Mouse (Mus musculus) hindbrain, embryonic 11.5 days (tissue): ENCODE measurements at regions not wholly inside any gene's neighbourhood (a gene's known extent, or its start where the extent isn't known, plus 50 kb on each side); places are given as distances from the start of the nearest gene placed in this dataset.

Experiments used
- ATAC-seq: fragments of 200-750 bp; cut with Nextera tagmentation; 2 replicates; pipeline ENCODE4 v1.8.0; 2017; ENCODE audit warnings: mild to moderate bottlenecking, moderate TSS enrichment, moderate library complexity; ENCODE audit not compliant: low FRiP score
- DNase-seq: peaks from one replicate; pipeline ENCODE4 v3.0.0-alpha.2; 2015; ENCODE audit warnings: low spot score
- H3K27ac ChIP-seq: fragments of 300-500 bp; sonication (generic); 2 replicates; pipeline ENCODE4 v1.5.1; 2014; ENCODE audit warnings: mild to moderate bottlenecking, low read depth, low read length
- H3K27me3 ChIP-seq: fragments of 300-500 bp; sonication (generic); 2 replicates; pipeline ENCODE4 v1.6.1; 2014; ENCODE audit warnings: mild to moderate bottlenecking, low read length, moderate library complexity, mixed read lengths; ENCODE audit not compliant: control insufficient read depth, insufficient read depth
- H3K36me3 ChIP-seq: fragments of 300-500 bp; sonication (generic); 2 replicates; pipeline ENCODE4 v1.6.1; 2014; ENCODE audit warnings: mild to moderate bottlenecking, low read length, moderate library complexity, mixed read lengths; ENCODE audit not compliant: control insufficient read depth, insufficient read depth
- H3K4me1 ChIP-seq: fragments of 300-500 bp; sonication (generic); replicated peaks from 2 replicates; pipeline ENCODE4 v1.6.1; 2014; ENCODE audit warnings: low read length, mixed read lengths; ENCODE audit not compliant: control insufficient read depth, insufficient read depth
- H3K4me2 ChIP-seq: fragments of 300-500 bp; sonication (generic); replicated peaks from 2 replicates; pipeline ENCODE4 v1.6.1; 2014; ENCODE audit warnings: mild to moderate bottlenecking, low read depth, low read length
- H3K4me3 ChIP-seq: fragments of 300-500 bp; sonication (generic); 2 replicates; pipeline ENCODE4 v1.5.1; 2014; ENCODE audit warnings: low read depth, low read length
- H3K9ac ChIP-seq: fragments of 300-500 bp; sonication (generic); 2 replicates; pipeline ENCODE4 v1.6.1; 2014; ENCODE audit warnings: low read depth, low read length
- H3K9me3 ChIP-seq: fragments of 300-500 bp; sonication (generic); 2 replicates; pipeline ENCODE4 v1.6.1; 2016; ENCODE audit warnings: low read length; ENCODE audit not compliant: control insufficient read depth
- WGBS: fragments of 180-500 bp; shearing (Covaris S2); extraction: QIAGEN DNeasy Blood & Tissue Kit; methylation state at CpG from one replicate; pipeline ENCODE4 v1.1.7; 2014; 5-methylcytosine and 5-hydroxymethylcytosine counted together

DNA sequence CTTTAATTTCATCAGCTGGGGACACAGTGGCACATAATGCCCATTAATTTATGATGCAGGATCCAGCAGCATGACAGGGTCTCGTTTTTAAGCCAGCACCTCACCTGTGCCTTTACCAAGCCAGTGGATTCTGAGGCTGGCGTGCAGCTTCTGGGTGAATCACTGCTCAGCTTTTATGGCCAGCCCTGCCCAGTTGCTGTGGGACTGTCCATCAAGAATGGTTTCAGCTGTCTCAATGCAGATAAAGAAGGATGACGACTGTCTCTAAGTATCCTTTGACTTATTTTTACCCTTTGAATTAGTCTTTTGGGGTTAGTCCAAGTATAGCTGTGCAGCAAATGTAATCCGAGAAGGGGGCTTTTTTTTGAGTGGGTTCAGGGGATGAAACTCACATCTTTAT, 167.3 kb upstream of the Bcor start:
- no peak overlapping the region for H3K9ac ChIP-seq
- no peak overlapping the region for H3K4me2 ChIP-seq
- H3K9me3 ChIP-seq = no peaks in the 10 kb centered on the region
- DNase-seq (no peak), ATAC-seq (no peak)
- 75% methylated on average over 4 of the region's 4 CpGs for whole genome bisulfite sequencing
- no peak overlapping the region for H3K27ac ChIP-seq
- no peaks in the 10 kb centered on the region for H3K36me3 ChIP-seq
- no peak overlapping the region for H3K4me3 ChIP-seq
- no peaks in the 10 kb centered on the region for H3K4me1 ChIP-seq
- H3K27me3 ChIP-seq = no peaks in the 10 kb centered on the region

GRCm38 (mm10) chrX:12340561-12340960, 180.4 kb upstream of the Bcor start:
- H3K27me3 ChIP-seq = no peaks in the 10 kb centered on the region
- no peak overlapping the region for H3K9ac ChIP-seq
- ATAC-seq (no peak), DNase-seq (no peak)
- no peak overlapping the region for H3K4me3 ChIP-seq
- 76% methylated on average over 9 of the region's 9 CpGs for WGBS
- H3K27ac ChIP-seq = no peak overlapping the region
- H3K9me3 ChIP-seq = no peaks in the 10 kb centered on the region
- no peak overlapping the region for H3K4me2 ChIP-seq
- H3K36me3 ChIP-seq = no peaks in the 10 kb centered on the region
- H3K4me1 ChIP-seq = no peaks in the 10 kb centered on the region

DNA sequence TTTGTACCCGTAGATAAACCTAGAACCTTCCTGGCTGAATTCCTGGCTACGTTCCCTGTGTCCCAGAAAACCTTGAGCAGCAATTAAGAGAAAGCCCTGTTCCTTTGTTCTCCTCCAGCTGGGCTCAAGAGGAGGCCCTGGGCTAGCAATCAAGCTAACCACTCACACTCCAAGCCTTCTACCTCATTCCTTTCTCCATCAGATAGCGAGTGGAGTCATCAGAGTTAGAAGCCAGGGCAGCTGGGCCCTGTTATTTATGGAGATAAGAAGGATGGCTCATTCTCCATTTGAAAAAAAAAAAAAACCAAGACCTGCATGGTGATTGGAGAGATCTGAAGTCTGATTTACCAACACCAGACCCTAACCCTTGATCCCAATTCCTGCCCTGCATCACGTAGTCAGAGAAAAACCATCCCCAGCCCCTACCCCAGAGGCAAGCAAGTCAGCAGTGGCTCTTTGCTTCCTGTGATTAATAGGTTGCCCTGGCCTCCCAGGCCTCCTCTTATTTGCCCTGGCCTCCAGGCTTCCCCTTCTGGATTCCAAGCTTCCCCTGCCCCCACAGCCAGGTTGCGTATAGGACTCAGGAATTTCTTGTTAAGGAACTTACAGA, 181.3 kb upstream of the Bcor start:
- H3K27me3 ChIP-seq = no peaks in the 10 kb centered on the region
- WGBS = 66% methylated on average over 5 of the region's 5 CpGs
- no peaks in the 10 kb centered on the region for H3K9me3 ChIP-seq
- ATAC-seq (no peak), DNase-seq (no peak)
- no peaks in the 10 kb centered on the region for H3K4me1 ChIP-seq
- H3K27ac ChIP-seq = no peak overlapping the region
- H3K4me3 ChIP-seq = no peak overlapping the region
- no peak overlapping the region for H3K4me2 ChIP-seq
- H3K9ac ChIP-seq = no peak overlapping the region
- H3K36me3 ChIP-seq = no peaks in the 10 kb centered on the region

GRCm38 (mm10) chrX:12344805-12345555, 184.8 kb upstream of the Bcor start:
- DNase-seq (no peak), ATAC-seq (no peak)
- Histone ChIP-seq H3K27ac (no peak overlapping the region), H3K4me1 (no peaks in the 10 kb centered on the region), H3K36me3 (no peaks in the 10 kb centered on the region), H3K9ac (no peak overlapping the region), H3K4me2 (no peak overlapping the region), H3K4me3 (no peak overlapping the region), H3K9me3 (no peaks in the 10 kb centered on the region), H3K27me3 (no peaks in the 10 kb centered on the region)
- 83% methylated on average over 12 of the region's 12 CpGs for WGBS

DNA sequence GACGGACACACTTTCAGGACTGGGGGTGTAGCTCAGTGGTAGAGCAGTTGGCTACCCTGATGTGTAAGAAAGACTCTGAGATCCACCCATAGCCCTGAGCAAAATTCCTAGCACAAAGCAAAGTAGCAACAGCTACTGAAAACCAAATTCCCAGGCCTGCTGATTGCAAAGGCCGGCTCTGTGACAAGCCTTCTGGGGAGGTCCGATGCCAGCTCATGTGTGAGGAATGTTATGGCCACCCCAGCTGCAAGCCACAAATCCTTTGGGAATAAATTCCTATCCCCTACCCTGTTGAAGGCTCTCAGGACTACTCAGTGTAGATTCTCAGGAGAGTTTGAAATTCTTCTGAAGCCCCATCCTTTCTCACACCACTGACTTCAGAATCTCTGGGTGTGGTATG, 186.7 kb upstream of the Bcor start:
- H3K9me3 ChIP-seq = no peaks in the 10 kb centered on the region
- no peaks in the 10 kb centered on the region for H3K36me3 ChIP-seq
- H3K27ac ChIP-seq = no peak overlapping the region
- ATAC-seq (no peak), DNase-seq (no peak)
- no peak overlapping the region for H3K4me3 ChIP-seq
- 77% methylated on average over 3 of the region's 3 CpGs for WGBS
- H3K4me1 ChIP-seq = no peaks in the 10 kb centered on the region
- H3K27me3 ChIP-seq = no peaks in the 10 kb centered on the region
- H3K9ac ChIP-seq = no peak overlapping the region
- no peak overlapping the region for H3K4me2 ChIP-seq

DNA sequence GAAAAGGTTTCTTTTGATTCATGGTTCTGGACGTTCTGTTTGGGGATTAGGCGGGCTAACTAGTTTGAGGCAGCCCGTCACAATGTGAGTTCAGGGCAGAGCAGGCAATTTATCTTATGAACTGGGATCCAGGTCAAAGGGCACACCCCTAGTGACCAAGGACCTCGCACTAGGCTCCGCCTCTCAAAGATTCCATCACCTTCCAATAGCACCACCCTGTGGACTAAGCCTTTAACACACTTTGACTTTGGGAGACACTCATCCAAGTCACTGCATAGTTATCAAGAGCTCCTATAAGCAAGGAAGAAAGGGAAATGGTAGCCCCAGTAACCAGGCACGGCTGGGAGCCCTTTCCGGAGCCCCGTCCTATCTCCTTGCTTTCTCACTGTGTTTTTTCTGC, 188.0 kb upstream of the Bcor start:
- H3K9ac ChIP-seq = no peak overlapping the region

DNA sequence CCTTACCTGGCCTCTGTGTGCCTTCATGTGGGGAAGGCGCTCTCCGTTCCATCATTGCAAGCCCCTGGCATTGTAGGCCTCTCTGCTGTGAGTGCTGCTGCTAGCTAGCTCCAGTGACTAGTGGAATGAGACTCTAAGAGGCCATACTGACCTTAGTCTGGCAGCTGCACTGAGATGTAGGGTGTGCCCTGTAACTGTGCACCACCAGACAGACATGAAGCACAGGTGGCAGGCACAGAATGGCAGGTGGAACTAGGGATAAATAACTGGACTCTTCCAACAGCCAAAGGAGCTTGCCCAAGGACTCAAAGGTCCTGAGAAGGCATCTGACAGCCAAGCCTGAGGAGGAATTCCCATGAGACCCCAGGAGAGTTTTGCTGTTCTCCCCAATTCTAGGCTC, 194.7 kb upstream of the Bcor start:
- Histone ChIP-seq H3K4me3 (no peak overlapping the region), H3K4me2 (no peak overlapping the region), H3K4me1 (no peaks in the 10 kb centered on the region), H3K27ac (no peak overlapping the region), H3K36me3 (no peaks in the 10 kb centered on the region), H3K9ac (no peak overlapping the region), H3K27me3 (no peaks in the 10 kb centered on the region), H3K9me3 (no peaks in the 10 kb centered on the region)
- ATAC-seq = no peak
- 97% methylated on average over 2 of the region's 2 CpGs for WGBS
- no peak for DNase-seq

More for the DNA sequence above, 188.0 kb upstream of the Bcor start:
- 46% methylated on average over 8 of the region's 8 CpGs for WGBS
- Histone ChIP-seq H3K9me3 (no peaks in the 10 kb centered on the region), H3K27ac (no peak overlapping the region), H3K4me2 (no peak overlapping the region), H3K27me3 (no peaks in the 10 kb centered on the region), H3K4me3 (no peak overlapping the region), H3K4me1 (no peaks in the 10 kb centered on the region), H3K36me3 (no peaks in the 10 kb centered on the region)
- DNase-seq (no peak), ATAC-seq (no peak)

GRCm38 (mm10) chrX:12358026-12358425, 197.9 kb upstream of the Bcor start:
- 67% methylated on average over 1 of the region's 1 CpGs for WGBS
- H3K36me3 ChIP-seq = no peaks in the 10 kb centered on the region
- no peak overlapping the region for H3K4me2 ChIP-seq
- no peaks in the 10 kb centered on the region for H3K9me3 ChIP-seq
- no peak overlapping the region for H3K27ac ChIP-seq
- H3K4me1 ChIP-seq = no peaks in the 10 kb centered on the region
- no peak for ATAC-seq
- no peak for DNase-seq
- no peak overlapping the region for H3K4me3 ChIP-seq
- H3K9ac ChIP-seq = no peak overlapping the region
- no peaks in the 10 kb centered on the region for H3K27me3 ChIP-seq
